Mouse (Mus musculus) retina, adult 2 months (tissue): ENCODE measurements around the gene Chchd6.

ENCODE experiments used
- DNase-seq: peaks from one replicate; pipeline ENCODE4 v3.0.0-alpha.2; 2012; ENCODE audit warnings: low read depth, low spot score

The Chchd6 gene

DNA sequence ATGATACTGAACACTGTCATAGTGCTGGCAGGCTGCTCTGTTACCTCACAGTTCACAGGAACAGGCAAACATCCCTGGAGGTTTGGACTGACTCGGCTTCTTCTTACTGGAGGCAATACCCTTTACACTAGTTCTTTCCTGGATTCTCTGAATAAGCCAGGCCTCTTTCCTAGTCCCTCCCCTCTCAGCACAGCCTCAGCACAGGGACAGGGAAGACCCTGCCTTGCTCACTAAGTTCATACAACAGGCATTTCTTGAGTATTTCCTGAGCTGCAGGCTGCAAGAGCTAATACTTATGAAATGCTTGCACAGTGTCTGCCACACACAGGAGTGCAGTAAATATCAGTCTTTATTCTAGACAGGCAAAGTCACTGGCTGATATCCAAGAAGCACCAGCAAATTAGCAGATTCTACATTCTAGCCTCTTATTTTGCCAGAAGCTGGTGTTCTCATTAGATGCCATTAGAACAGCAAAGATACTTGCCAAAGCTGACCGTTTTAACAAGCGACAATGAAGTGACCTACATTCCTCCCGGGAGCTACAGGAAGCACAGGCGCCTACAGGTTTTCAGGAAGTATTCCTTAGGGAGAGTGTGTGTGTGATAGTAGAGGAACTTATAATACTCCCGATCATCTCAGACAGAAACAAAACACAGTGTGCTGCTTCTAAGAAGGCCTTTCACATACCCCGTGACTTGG is 142.3 kb downstream of the Chchd6 start:
- no peak for DNase-seq

- no peak for DNase-seq
Measured at GRCm38 (mm10) chr6:89452356-89452755, 143.1 kb downstream of the Chchd6 start.

DNA sequence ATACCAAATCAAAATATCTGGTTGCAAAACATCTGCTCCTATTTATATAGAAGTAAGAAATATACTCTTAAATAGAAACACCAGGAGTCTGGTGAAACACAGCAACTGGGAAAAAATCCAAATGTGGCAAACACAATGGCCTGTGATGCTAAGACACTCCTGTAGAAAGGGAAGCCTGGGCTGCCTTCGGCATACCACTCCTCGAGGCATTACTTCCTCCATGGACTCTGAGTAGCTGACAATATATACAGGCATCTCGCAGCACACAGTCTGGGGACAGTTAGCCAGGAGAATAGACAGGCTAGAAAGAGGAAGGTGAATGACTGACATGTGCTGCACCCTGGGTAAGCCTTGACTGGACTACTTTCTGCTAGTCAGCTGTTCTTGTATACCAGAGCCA is 146.7 kb downstream of the Chchd6 start:
- DNase-seq: no peak

GRCm38 (mm10) chr6:89440671-89441070 is 154.8 kb downstream of the Chchd6 start:
- no peak for DNase-seq

GRCm38 (mm10) chr6:89431920-89432482 is 163.5 kb downstream of the Chchd6 start:
- no peak for DNase-seq

DNA sequence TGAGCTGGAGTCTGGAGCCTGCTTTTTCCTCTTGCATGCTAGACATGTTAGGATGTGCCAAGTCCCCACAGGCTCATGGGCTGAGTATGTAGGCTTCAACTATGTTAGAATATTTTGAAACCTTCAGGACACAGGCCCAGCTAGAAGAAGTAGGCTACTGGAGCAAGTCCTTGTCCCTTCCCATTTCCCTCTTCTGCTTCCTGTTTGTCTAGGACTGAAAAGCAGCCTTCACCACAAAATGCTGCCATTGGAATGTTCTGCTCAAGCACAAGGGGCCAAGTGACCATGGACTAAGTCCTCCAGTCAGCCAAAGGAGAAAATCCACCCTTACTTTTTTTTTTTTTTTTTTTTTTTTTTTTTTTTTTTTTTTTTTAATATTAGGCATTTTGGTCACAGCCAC is 164.7 kb downstream of the Chchd6 start:
- no peak for DNase-seq

- DNase-seq: no peak
Measured at GRCm38 (mm10) chr6:89428661-89429375, 166.6 kb downstream of the Chchd6 start.

GRCm38 (mm10) chr6:89424461-89424860 is 171.0 kb downstream of the Chchd6 start:
- DNase-seq: no peak

GRCm38 (mm10) chr6:89422621-89423020 is 172.8 kb downstream of the Chchd6 start:
- DNase-seq: no peak

DNA sequence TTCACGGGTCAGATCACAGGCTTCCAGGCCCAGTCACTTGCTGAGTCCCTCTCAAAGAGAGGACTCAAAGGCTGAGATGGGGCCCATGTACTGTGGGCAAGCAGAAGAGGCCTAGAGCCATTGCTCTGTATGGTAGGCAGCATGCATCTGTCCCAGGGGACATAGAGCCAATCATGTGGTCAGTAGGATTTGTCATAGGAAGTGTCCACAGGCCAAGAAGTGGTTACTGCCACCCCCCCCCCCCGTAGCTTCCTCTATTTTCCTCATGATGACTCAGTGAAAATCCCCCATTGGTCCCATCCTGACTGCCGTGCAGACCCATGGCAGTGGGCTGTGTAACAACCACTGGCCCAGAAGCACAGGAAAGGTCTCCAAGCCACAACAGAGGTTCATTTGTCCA is 173.5 kb downstream of the Chchd6 start:
- DNase-seq: no peak

- no peak for DNase-seq
Measured at GRCm38 (mm10) chr6:89421503-89421902, 173.9 kb downstream of the Chchd6 start.

DNA sequence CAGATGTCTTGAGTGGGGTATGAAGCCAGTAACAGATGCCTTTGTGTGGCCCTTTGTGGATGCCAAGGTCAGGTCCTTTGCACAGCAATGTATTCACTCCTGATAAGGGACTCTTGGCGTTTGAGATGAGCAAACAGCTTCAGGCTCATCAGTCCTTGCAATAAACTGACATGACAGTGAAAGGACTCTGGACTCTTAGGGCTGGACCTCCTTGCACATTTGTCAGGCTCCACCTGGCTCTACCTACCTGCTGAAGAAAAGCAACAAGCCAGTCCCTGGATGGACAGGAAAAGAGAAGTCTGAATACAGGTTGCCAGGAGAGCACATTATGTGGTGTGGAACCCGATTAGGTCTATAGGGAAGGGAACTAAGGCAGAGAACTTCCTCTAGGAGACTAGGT is 174.7 kb downstream of the Chchd6 start:
- no peak for DNase-seq

- no peak for DNase-seq
Measured at GRCm38 (mm10) chr6:89420110-89420509, 175.3 kb downstream of the Chchd6 start.

GRCm38 (mm10) chr6:89419066-89419815 is 176.2 kb downstream of the Chchd6 start:
- no peak for DNase-seq

GRCm38 (mm10) chr6:89416030-89416595 is 179.3 kb downstream of the Chchd6 start:
- no peak for DNase-seq

DNA sequence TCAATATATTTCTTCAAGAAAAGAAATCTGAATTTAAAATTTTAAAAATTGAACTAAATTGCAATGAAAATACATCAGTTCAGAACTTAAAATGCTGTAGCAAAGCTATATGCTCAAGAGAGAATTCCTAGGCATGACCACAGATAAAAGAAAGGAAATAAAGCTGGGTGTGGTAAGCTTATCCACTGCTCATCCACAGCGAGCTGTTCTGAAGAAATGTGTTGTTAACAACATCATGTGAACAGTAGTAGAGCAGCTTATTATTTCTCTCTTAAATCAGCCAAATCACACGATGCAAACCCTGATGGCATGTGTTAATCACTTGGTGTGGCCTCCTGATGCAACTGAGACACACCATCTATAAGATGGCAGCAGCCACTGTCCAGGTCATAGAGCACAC is 180.4 kb downstream of the Chchd6 start:
- DNase-seq: no peak

GRCm38 (mm10) chr6:89414126-89414525 is 181.3 kb downstream of the Chchd6 start:
- DNase-seq: no peak

- no peak for DNase-seq
Measured at GRCm38 (mm10) chr6:89413481-89413884, 182.0 kb downstream of the Chchd6 start.

GRCm38 (mm10) chr6:89412562-89412961 is 182.9 kb downstream of the Chchd6 start:
- no peak for DNase-seq

GRCm38 (mm10) chr6:89409041-89409440 is 186.4 kb downstream of the Chchd6 start:
- no peak for DNase-seq

DNA sequence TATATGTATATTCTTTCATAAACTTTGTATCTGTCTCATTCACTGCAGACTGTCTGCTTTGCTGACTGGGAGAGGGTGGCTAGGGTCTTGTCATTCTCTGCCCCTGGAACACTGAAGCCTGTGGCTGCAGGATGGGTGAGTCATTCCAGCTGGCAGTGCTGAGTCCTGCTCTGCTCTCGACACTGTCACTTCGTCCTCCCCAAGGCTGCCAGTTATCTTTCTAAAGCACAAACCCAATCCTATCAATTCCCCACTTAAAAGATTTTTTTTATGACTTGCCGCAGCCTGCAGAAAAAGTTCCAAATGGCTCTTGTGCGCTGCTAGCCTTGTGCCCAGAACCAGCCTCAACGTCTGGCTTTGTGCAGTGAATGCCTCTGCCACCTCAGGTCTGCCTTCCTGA is 187.2 kb downstream of the Chchd6 start:
- DNase-seq: no peak
